Mouse (Mus musculus): ENCODE data around the gene Cct8l1. TPM values are rescaled to one million over a fixed set of nuclear protein-coding genes. Genes with fewer than 3 reads are reported as not detected.
A peak's percentile ranks its signal among the peaks of the same experiment; 100 is the strongest.

Gene Cct8l1
- polyA plus RNA-seq (2012; fragmentation: generic; extraction: Trizol) = not detected

DNA sequence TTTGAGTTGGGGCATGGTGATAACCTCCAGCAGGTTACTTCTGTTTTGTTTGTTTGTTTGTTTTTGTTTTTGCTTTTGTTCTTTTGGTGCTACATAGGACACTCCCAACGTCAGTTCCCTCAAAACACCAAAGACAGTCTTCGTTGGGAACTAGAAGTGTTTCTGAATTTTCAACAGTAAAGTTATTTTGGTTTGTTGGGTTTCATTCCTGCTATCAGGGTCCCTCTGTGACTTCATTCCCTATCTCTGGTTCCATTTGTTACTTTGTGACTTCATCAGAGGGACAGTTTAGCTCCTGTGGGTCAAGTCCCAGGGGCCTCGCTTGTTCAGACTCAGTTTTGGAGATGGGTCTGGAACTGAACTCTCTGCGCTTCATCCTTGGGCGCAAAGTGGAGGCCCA lies at the start of gene Cct8l1:
Cct8l1 (plus strand) TSS at position 301 of the 400 bp plus-strand sequence.
- Histone ChIP-seq H3K36me3 (ENCODE audit: control insufficient read depth, insufficient read depth) (no peaks in the 10 kb centered on the region), H3K4me3 (no peak within 1 kb of the TSS), H3ac (ENCODE audit: control insufficient read depth, insufficient read length) (no peak within 1 kb of the TSS), H3K4me2 (ENCODE audit: low read depth) (no peak within 1 kb of the TSS), H3K79me2 (ENCODE audit: control insufficient read depth, insufficient read depth) (no peaks in the 10 kb centered on the region), H3K27me3 (ENCODE audit: control insufficient read depth, insufficient read depth, insufficient read length) (peaks cover 4% of the 10 kb centered on the region)
- TF ChIP-seq E2F4 (IDR thresholded peaks at IDR 0.05; ENCODE audit: insufficient read depth) (no peak), MYOD1 (IDR thresholded peaks at IDR 0.05; ENCODE audit: control insufficient read depth in 1 of 3, insufficient read length in 2 of 3, low read depth in 2 of 3) (no peak), MAX (IDR thresholded peaks at IDR 0.05; ENCODE audit: low read depth) (no peak), REST (IDR thresholded peaks at IDR 0.05; ENCODE audit: insufficient read depth, insufficient read length) (no peak), MYOG (IDR thresholded peaks at IDR 0.05; ENCODE audit: control insufficient read depth in 1 of 3, insufficient read depth in 1 of 3, insufficient read length in 2 of 3, low read depth in 2 of 3) (no peak), POLR2AphosphoS2 (IDR thresholded peaks at IDR 0.05; ENCODE audit: insufficient read length, low read depth) (no peak), TCF3 (IDR thresholded peaks at IDR 0.05; ENCODE audit: insufficient read length, low read depth) (no peak), USF1 (IDR thresholded peaks at IDR 0.05; ENCODE audit: low read depth) (no peak), CEBPB (IDR thresholded peaks at IDR 0.05; ENCODE audit: insufficient read depth, poor library complexity, severe bottlenecking) (no peak), TCF12 (IDR thresholded peaks at IDR 0.05; ENCODE audit: insufficient read depth, poor library complexity, severe bottlenecking) (no peak), POLR2A (IDR thresholded peaks at IDR 0.05; ENCODE audit: insufficient read length, low read depth) (no peak), SRF (IDR thresholded peaks at IDR 0.05; ENCODE audit: control insufficient read depth, insufficient read length, low read depth) (no peak)

- Histone ChIP-seq H3K4me2 (ENCODE audit: low read depth) (peak overlapping the region; percentile 27), H3K4me3 (no peak overlapping the region), H3K36me3 (ENCODE audit: control insufficient read depth, insufficient read depth) (no peaks in the 10 kb centered on the region), H3K79me2 (ENCODE audit: control insufficient read depth, insufficient read depth) (peaks cover 22% of the 10 kb centered on the region), H3ac (ENCODE audit: control insufficient read depth, insufficient read length) (no peak overlapping the region), H3K27me3 (ENCODE audit: control insufficient read depth, insufficient read depth, insufficient read length) (no peaks in the 10 kb centered on the region)
- TF ChIP-seq MYOG (IDR thresholded peaks at IDR 0.05; ENCODE audit: control insufficient read depth in 1 of 3, insufficient read depth in 1 of 3, insufficient read length in 2 of 3, low read depth in 2 of 3) = no peak
Observed at GRCm38 (mm10) chr5:25472070-25472469, 43.8 kb upstream of the Cct8l1 start.

GRCm38 (mm10) chr5:25475789-25476188 lies 40.1 kb upstream of the Cct8l1 start:
- Histone ChIP-seq H3K4me3 (no peak overlapping the region), H3ac (ENCODE audit: control insufficient read depth, insufficient read length) (no peak overlapping the region), H3K36me3 (ENCODE audit: control insufficient read depth, insufficient read depth) (no peaks in the 10 kb centered on the region), H3K79me2 (ENCODE audit: control insufficient read depth, insufficient read depth) (peaks cover 40% of the 10 kb centered on the region), H3K4me2 (ENCODE audit: low read depth) (no peak overlapping the region), H3K27me3 (ENCODE audit: control insufficient read depth, insufficient read depth, insufficient read length) (no peaks in the 10 kb centered on the region)
- no peak for TF ChIP-seq TCF12 (IDR thresholded peaks at IDR 0.05; ENCODE audit: insufficient read depth, poor library complexity, severe bottlenecking)
- no peak for TF ChIP-seq CEBPB (IDR thresholded peaks at IDR 0.05; ENCODE audit: insufficient read depth, poor library complexity, severe bottlenecking)
- TF ChIP-seq POLR2AphosphoS2 (IDR thresholded peaks at IDR 0.05; ENCODE audit: insufficient read length, low read depth) = no peak
- TF ChIP-seq E2F4 (IDR thresholded peaks at IDR 0.05; ENCODE audit: insufficient read depth) = no peak
- no peak for TF ChIP-seq TCF3 (IDR thresholded peaks at IDR 0.05; ENCODE audit: insufficient read length, low read depth)
- TF ChIP-seq POLR2A (IDR thresholded peaks at IDR 0.05; ENCODE audit: insufficient read length, low read depth) = no peak
- TF ChIP-seq REST (IDR thresholded peaks at IDR 0.05; ENCODE audit: insufficient read depth, insufficient read length) = no peak
- no peak for TF ChIP-seq SRF (IDR thresholded peaks at IDR 0.05; ENCODE audit: control insufficient read depth, insufficient read length, low read depth)
- TF ChIP-seq MAX (IDR thresholded peaks at IDR 0.05; ENCODE audit: low read depth) = no peak
- TF ChIP-seq MYOD1 (IDR thresholded peaks at IDR 0.05; ENCODE audit: control insufficient read depth in 1 of 3, insufficient read length in 2 of 3, low read depth in 2 of 3) = no peak
- no peak for TF ChIP-seq MYOG (IDR thresholded peaks at IDR 0.05; ENCODE audit: control insufficient read depth in 1 of 3, insufficient read depth in 1 of 3, insufficient read length in 2 of 3, low read depth in 2 of 3)
- TF ChIP-seq USF1 (IDR thresholded peaks at IDR 0.05; ENCODE audit: low read depth) = no peak

DNA sequence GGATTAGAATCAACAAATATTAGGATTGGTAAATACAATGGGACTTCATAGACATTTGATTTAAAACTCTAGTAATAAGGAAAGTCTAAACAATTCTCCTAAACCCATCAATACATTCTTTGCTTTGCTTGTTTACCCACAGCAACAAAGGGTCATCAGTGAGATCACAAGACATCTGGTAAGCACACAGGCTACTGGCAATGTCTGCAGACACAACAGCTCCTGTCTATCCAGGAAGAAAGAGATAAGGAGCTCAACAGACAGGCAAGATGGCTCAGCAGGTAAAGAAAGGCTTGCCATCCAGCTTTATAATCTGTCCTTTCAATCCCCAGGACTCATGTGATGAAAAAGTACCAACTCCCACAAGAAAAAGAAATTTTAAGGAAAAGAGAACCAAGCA lies 37.0 kb upstream of the Cct8l1 start:
- Histone ChIP-seq H3K4me3 (no peak overlapping the region), H3K36me3 (ENCODE audit: control insufficient read depth, insufficient read depth) (no peaks in the 10 kb centered on the region), H3K27me3 (ENCODE audit: control insufficient read depth, insufficient read depth, insufficient read length) (no peaks in the 10 kb centered on the region), H3ac (ENCODE audit: control insufficient read depth, insufficient read length) (no peak overlapping the region), H3K4me2 (ENCODE audit: low read depth) (no peak overlapping the region), H3K79me2 (ENCODE audit: control insufficient read depth, insufficient read depth) (peaks cover 43% of the 10 kb centered on the region)
- no peak for TF ChIP-seq E2F4 (IDR thresholded peaks at IDR 0.05; ENCODE audit: insufficient read depth)
- TF ChIP-seq MYOG (IDR thresholded peaks at IDR 0.05; ENCODE audit: control insufficient read depth in 1 of 3, insufficient read depth in 1 of 3, insufficient read length in 2 of 3, low read depth in 2 of 3) = no peak
- no peak for TF ChIP-seq CEBPB (IDR thresholded peaks at IDR 0.05; ENCODE audit: insufficient read depth, poor library complexity, severe bottlenecking)
- no peak for TF ChIP-seq REST (IDR thresholded peaks at IDR 0.05; ENCODE audit: insufficient read depth, insufficient read length)
- no peak for TF ChIP-seq SRF (IDR thresholded peaks at IDR 0.05; ENCODE audit: control insufficient read depth, insufficient read length, low read depth)
- TF ChIP-seq USF1 (IDR thresholded peaks at IDR 0.05; ENCODE audit: low read depth) = no peak
- TF ChIP-seq MAX (IDR thresholded peaks at IDR 0.05; ENCODE audit: low read depth) = no peak
- TF ChIP-seq MYOD1 (IDR thresholded peaks at IDR 0.05; ENCODE audit: control insufficient read depth in 1 of 3, insufficient read length in 2 of 3, low read depth in 2 of 3) = no peak
- TF ChIP-seq POLR2AphosphoS2 (IDR thresholded peaks at IDR 0.05; ENCODE audit: insufficient read length, low read depth) = no peak
- no peak for TF ChIP-seq POLR2A (IDR thresholded peaks at IDR 0.05; ENCODE audit: insufficient read length, low read depth)
- no peak for TF ChIP-seq TCF12 (IDR thresholded peaks at IDR 0.05; ENCODE audit: insufficient read depth, poor library complexity, severe bottlenecking)
- TF ChIP-seq TCF3 (IDR thresholded peaks at IDR 0.05; ENCODE audit: insufficient read length, low read depth) = no peak

- Histone ChIP-seq H3K4me3 (peak overlapping the region; percentile 57), H3ac (ENCODE audit: control insufficient read depth, insufficient read length) (no peak overlapping the region), H3K4me2 (ENCODE audit: low read depth) (peak overlapping the region; percentile 88), H3K36me3 (ENCODE audit: control insufficient read depth, insufficient read depth) (no peaks in the 10 kb centered on the region), H3K79me2 (ENCODE audit: control insufficient read depth, insufficient read depth) (peaks cover 59% of the 10 kb centered on the region), H3K27me3 (ENCODE audit: control insufficient read depth, insufficient read depth, insufficient read length) (no peaks in the 10 kb centered on the region)
- no peak for TF ChIP-seq MAX (IDR thresholded peaks at IDR 0.05; ENCODE audit: low read depth)
- TF ChIP-seq USF1 (IDR thresholded peaks at IDR 0.05; ENCODE audit: low read depth) = no peak
- TF ChIP-seq TCF12 (IDR thresholded peaks at IDR 0.05; ENCODE audit: insufficient read depth, poor library complexity, severe bottlenecking) = no peak
- no peak for TF ChIP-seq POLR2AphosphoS2 (IDR thresholded peaks at IDR 0.05; ENCODE audit: insufficient read length, low read depth)
- TF ChIP-seq MYOD1 (IDR thresholded peaks at IDR 0.05; ENCODE audit: control insufficient read depth in 1 of 3, insufficient read length in 2 of 3, low read depth in 2 of 3) = no peak
- no peak for TF ChIP-seq E2F4 (IDR thresholded peaks at IDR 0.05; ENCODE audit: insufficient read depth)
- TF ChIP-seq MYOG (IDR thresholded peaks at IDR 0.05; ENCODE audit: control insufficient read depth in 1 of 3, insufficient read depth in 1 of 3, insufficient read length in 2 of 3, low read depth in 2 of 3) = no peak
- TF ChIP-seq REST (IDR thresholded peaks at IDR 0.05; ENCODE audit: insufficient read depth, insufficient read length) = no peak
- TF ChIP-seq POLR2A (IDR thresholded peaks at IDR 0.05; ENCODE audit: insufficient read length, low read depth) = no peak
- no peak for TF ChIP-seq CEBPB (IDR thresholded peaks at IDR 0.05; ENCODE audit: insufficient read depth, poor library complexity, severe bottlenecking)
- TF ChIP-seq TCF3 (IDR thresholded peaks at IDR 0.05; ENCODE audit: insufficient read length, low read depth) = no peak
Observed at GRCm38 (mm10) chr5:25496652-25497051, 19.2 kb upstream of the Cct8l1 start.
